Mouse (Mus musculus) v-Abl transformed pro-B cells (cell line): Measurements from ENCODE around the gene Neurl2.
"Not testable (repeated sequence)": the region's sequence is repeated elsewhere in the genome, so short reads cannot be mapped to it uniquely, and the experiment has no call there.

ENCODE experiments used
- in situ Hi-C, 2 experiments: fragments of 400-800 bp; cut with MboI; formaldehyde crosslinking; loops; one replicate each; pipeline ENCODE4 v1.15.1; 2025; ENCODE audit not compliant: unreplicated experiment in 2 of 2

The Neurl2 gene

DNA sequence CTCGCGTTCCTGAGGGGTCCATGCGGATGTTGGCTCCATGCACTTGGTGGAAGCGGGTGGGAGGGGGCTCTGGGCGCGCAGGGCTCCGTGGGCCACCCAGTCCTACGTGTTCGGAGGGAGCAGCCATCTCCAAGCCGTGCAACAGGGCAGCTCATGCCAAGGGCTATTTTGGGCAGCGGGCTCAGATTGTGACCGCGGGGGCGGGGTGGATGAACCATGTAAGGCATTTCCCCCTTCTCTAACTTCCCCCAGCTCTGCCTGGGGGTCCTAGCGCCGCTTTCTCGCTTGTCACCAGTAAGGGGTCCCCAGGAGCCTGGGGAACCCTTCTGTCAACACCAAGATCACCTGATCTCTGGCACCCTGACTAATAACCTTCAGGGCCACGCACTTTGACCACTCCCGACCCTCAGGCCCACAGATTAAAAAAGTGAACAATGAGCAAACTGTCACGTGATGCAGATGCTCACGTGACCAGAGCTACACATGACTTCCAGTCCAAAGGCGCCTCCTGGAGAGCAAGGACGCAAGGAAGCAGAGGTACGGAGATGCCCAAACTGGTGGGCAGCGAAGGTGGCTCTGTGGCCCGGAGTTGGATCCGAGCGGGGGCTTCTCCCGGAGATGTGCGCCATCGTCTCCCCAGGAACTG lies at the start of gene Neurl2:
Gene Neurl2 (minus strand): TSS at position 143 of the 646 bp plus-strand sequence.
- in situ Hi-C loops, result loop anchor here (5.0 kb wide), 4 partner anchors 39 to 79 kb away; partner anchors contain the start of genes Pcif1 (in 1 of the 2) and Zfp335 (in 1 of the 2)

- in situ Hi-C loops, result no loop called here
Measured at GRCm38 (mm10) chr2:164882619-164883018, 49.4 kb upstream of the Neurl2 start.

DNA sequence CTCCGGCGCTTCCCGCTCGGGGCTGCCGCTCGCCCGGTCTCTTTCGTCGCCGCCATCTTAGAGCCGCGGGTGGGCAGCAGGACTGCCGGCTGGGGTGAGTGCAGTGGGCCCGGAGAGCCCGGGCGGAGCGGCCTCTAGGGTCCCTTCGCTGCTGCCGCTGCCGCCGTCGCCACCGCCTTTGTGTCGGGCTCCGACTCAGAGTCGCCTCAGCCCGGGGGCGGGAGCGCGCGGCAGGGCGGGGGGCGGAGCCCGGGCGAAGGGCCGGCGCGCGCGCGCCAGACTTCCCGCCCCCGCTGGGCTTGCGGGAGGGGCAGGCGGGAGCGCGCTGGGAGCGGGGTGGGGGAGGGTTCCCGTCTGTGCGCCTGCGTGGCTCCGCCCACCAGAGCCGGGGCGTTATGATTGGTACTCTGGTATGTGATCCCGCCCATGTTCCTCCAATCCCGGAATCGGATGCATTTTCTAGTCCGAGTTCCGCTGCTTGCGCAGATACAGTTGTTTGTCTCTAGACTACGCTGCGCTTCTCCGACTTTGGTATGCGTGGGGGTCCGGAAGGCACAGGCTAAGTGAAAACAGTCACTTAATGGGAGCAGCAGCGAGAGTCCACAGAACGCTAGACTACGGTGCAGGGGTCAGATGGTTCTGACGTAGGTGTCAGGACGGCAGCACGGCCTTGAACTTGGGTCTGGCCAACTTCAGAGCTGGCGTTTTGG lies 46.5 kb upstream of the Neurl2 start:
- in situ Hi-C loops, result loop anchor here in 1 of 2 experiments (5.0 kb wide), 2 partner anchors 33 to 47 kb away; partner anchors contain the start of genes Ctsa, Neurl2 and Zfp335

- in situ Hi-C loops, result loop anchor here in 1 of 2 experiments (5.0 kb wide), 2 partner anchors 33 to 47 kb away; partner anchors contain the start of genes Ctsa, Neurl2 and Zfp335
Measured at GRCm38 (mm10) chr2:164879228-164879567, 45.9 kb upstream of the Neurl2 start, which contains the start of gene Pcif1. Gene Pcif1 (plus strand): TSS chr2:164879304.

- in situ Hi-C loops, result loop anchor here in 1 of 2 experiments (5.0 kb wide), 2 partner anchors 34 to 46 kb away; partner anchors contain the start of genes Ctsa, Neurl2 and Zfp335
Measured at GRCm38 (mm10) chr2:164878509-164879227, 45.4 kb upstream of the Neurl2 start.

- in situ Hi-C loops, result loop anchor here in 1 of 2 experiments (5.0 kb wide), 2 partner anchors 35 to 45 kb away; partner anchors contain the start of genes Ctsa, Neurl2 and Zfp335
Measured at GRCm38 (mm10) chr2:164877376-164878215, 44.3 kb upstream of the Neurl2 start.

DNA sequence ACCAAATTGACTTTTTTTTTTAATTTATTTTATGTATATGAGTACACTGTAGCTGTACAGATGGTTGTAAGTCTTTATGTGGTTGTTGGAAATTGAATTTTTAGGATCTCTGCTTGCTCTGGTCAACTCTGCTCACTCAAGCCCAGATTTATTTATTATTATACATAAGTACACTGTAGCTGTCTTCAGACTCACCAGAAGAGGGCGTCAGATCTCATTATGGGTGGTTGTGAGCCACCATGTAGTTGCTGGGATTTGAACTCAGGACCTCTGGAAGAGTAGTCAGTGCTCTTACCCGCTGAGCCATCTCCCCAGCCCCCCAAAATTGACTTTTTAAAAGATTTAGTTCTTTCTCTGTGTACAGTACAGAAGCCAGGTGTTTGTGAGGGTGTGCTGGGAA lies 42.4 kb upstream of the Neurl2 start:
- in situ Hi-C loops, result loop anchor here in 1 of 2 experiments (5.0 kb wide), 2 partner anchors 37 to 43 kb away; partner anchors contain the start of genes Ctsa, Neurl2 and Zfp335

DNA sequence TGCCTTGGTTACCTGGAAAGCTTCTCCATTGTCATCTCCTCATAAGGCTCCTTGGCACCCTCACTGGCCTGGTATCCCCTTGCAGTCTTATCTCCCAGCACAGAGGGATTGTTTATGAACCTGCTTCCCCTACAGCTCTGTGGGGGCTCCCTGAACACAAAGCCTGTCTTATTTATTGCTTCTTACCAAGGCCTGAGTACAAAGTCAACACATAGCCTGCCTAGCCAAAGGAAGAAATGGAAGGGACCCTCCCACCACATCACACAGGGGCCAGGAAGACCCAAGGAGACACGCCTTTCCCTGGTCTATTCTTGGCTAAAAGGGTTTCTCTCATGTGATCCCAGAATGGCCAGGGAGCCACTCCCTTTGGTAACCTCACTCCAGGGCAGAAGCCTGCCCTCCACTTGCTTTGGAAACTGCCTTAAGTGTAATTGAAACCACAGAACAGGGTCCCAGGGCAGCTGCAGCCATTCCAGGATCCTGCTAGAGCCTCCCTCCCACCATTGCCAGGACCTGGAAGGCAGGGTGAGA lies 41.0 kb upstream of the Neurl2 start:
- in situ Hi-C loops, result loop anchor here in 1 of 2 experiments (5.0 kb wide), 1 partner anchor 42 kb away; the partner anchor contains the start of genes Ctsa and Neurl2

DNA sequence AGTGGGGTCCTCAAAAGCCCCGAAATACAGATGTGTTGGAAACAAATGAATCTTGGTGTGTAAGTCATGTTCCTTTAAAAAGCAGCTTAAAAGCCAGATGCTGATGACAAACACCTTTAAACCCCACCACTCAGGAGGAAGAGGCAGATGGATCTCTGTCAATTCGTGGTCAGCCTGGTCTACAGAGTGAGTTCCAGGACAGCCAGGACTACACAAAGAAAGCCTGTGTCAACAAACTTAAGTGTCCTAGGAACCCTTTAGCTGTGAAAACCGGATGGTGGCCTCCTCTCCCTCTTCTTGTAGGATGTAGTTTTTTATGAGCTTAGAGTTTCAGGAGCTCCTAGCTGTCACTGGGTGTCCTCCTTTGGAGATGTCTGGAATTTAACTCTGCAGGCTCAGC lies 40.4 kb upstream of the Neurl2 start:
- in situ Hi-C loops, result loop anchor here in 1 of 2 experiments (5.0 kb wide), 1 partner anchor 41 kb away; the partner anchor contains the start of genes Ctsa and Neurl2

DNA sequence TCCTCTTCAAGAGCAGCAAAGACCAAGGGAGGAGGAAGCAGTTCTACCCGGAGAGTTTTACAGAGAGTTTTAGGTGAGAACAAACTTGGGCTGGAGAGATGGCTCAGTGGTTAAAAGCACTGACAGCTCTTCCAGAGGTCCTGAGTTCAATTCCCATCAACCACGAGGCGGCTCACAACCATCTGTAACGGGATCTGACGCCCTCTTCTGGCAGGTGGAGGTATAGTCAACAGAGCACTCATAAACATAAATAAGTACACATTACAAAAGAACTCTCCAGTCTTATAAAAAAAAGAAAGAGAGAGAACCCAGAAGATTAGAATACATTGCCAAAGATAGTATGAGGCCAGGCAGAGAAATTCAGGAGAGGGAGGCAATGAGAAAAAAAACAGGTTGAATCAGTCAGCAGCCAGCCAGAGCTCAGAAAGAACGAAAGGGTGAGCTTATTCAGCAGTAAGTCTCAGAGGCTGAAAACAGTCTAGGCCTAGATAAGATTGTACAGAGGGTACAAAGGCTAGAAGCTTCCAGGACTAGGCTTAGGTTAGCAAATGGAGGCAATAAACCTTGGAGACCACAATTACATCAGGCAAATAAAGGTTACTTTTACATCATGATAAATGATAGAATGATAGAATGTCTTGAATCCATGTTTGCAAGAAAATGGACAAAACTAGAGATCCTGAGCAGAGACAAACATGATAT lies 38.5 kb upstream of the Neurl2 start:
- in situ Hi-C loops, result loop anchor here in 1 of 2 experiments (5.0 kb wide), 1 partner anchor 39 kb away; the partner anchor contains the start of genes Ctsa and Neurl2

DNA sequence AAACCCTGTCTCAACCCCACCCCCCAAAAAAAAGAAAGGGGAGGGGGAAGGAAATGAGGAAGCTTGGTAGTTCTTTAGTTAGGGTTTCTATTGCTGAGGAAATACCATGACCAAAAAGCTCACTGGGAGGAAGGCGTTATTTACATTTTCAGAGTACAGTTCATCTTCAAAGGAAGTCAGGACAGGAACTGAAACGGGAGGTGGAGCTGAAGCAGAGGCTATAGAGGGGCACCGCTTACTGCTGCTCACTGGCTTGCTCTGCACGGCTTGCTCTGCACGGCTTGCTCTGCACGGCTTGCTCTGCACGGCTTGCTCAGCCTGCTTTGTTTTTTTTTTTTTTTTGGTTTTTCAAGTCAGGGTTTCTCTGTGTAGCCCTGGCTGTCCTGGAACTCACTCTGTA lies 35.2 kb upstream of the Neurl2 start:
- in situ Hi-C loops, result no loop called here

DNA sequence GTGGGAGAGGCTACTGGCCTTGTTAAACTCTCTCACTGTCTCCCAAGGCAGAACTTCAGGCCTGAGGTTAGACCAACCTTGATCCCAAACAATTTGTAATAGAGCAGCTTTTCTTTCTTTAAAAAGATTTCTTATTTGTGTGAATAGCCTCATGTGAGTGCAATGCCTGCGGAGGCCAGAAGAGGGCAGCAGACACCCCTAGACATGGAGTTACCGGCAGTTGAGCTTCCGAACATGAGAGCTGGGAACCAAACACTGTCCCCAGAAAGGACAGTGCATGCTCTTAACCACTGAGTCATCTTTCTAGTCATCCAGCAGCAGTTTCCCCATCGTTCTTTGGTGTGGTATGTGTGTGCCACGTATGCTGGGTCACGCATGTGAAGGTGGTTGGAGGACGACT lies 34.3 kb upstream of the Neurl2 start:
- in situ Hi-C loops, result no loop called here

- in situ Hi-C loops, result no loop called here
Measured at GRCm38 (mm10) chr2:164866741-164867551, 33.7 kb upstream of the Neurl2 start.

- in situ Hi-C loops, result no loop called here
Measured at GRCm38 (mm10) chr2:164864593-164864992, 31.3 kb upstream of the Neurl2 start.

DNA sequence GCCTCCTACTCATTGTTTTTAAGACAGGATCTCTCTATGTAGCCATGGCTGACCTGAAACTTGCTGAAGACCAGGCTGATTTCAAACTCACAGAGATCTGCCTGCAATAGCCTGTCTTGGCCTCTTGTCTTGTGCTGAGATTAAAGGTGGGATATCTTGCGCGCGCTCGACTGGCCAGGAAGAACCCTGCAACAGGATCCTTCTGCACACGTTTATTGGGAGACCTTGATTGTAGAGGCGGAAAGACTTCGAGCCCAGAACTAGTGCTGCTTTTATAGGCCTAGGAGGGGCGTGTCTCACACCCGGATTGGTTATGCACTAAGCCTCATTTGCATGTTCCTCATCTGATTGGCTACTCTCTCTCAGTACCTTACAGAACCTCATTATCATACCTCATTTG lies 30.2 kb upstream of the Neurl2 start:
- in situ Hi-C loops, result not testable (repeated sequence)

GRCm38 (mm10) chr2:164862179-164862861 lies 29.1 kb upstream of the Neurl2 start:
- in situ Hi-C loops, result no loop called here

- in situ Hi-C loops, result no loop called here
Measured at GRCm38 (mm10) chr2:164861094-164861493, 27.8 kb upstream of the Neurl2 start.
